In the genomic region with DNA sequence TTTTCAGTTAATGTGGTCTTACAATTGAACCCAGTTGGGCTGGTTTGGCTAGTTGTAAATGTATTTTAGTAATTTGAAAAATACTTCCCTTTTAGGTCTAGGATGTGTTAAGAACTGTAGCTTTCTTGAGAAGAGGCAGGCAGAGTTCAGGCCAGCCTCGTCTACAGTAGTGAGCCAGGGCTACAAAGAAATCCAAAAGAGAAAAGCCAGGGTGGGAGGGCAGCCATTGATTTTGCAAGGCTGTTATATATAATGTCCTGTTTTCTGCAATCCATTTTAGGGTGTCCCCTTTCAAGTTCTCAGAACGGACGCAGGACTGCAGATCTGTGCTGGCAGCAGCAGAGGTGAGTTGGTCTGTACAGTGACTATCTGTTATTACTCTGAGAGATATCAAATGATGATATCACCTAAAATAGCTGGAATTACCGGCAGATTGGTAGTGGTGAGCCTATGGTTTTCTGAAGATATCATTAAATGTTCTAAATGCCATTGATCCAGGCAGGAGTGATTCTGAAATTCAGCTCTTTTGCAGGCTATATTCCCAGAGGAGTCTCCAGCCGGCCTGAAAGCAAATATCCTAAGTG, we compare ENCODE assay signal across 8 mouse cellular contexts. TPM values are rescaled to one million over a fixed set of nuclear protein-coding genes. Genes with fewer than 3 reads are reported as not detected.
DNase-seq lines count a peak whose midpoint lies in the region; ATAC-seq and TF ChIP-seq lines count a peak whose summit lies in the region.

No protein-coding gene starts in this region.

- TF ChIP-seq POLR2A in kidney, adult 2 months (IDR thresholded peaks at IDR 0.05; ENCODE audit: low read depth, low read length), result no peak

- 14% methylated on average over 5 of the region's 5 CpGs for WGBS in embryonic facial prominence, embryonic 13.5 days
- WGBS in intestine, embryonic 16.5 days, result 7% methylated on average over 5 of the region's 5 CpGs
- WGBS in neural tube, embryonic 13.5 days, result 12% methylated on average over 5 of the region's 5 CpGs
- WGBS in kidney, adult 2 months, result 47% methylated on average over 5 of the region's 5 CpGs

- intact Hi-C loops in left cerebral cortex, adult 2 months (cut with DNase I), result no loop called here
- intact Hi-C loops in left cerebral cortex, postnatal 36 days (cut with DNase I), result no loop called here

- peak overlapping the region; percentile 95 for H3K4me3 ChIP-seq in left cerebral cortex, adult 2 months
- H3K4me3 ChIP-seq in embryonic facial prominence, embryonic 13.5 days, result peak overlapping the region; percentile 83
- peak overlapping the region; percentile 76 for H3K4me3 ChIP-seq in intestine, embryonic 16.5 days (ENCODE audit: low read length)
- peak overlapping the region; percentile 94 for H3K4me3 ChIP-seq in neural tube, embryonic 13.5 days
- no peak overlapping the region for H3K4me3 ChIP-seq in kidney, adult 2 months (ENCODE audit: insufficient read depth, low read depth, low read length)

- H3K9ac ChIP-seq in embryonic facial prominence, embryonic 13.5 days, result peak overlapping the region; percentile 98
- H3K9ac ChIP-seq in intestine, embryonic 16.5 days (ENCODE audit: low read depth, low read length), result peak overlapping the region; percentile 94
- H3K9ac ChIP-seq in neural tube, embryonic 13.5 days, result peak overlapping the region; percentile 99

- DNase-seq in left cerebral cortex, adult 2 months (ENCODE audit: extremely low spot score in 1 of 2, low spot score in 2 of 2), result no peak
- DNase-seq in left cerebral cortex, postnatal 36 days (ENCODE audit: low spot score in 2 of 2), result no peak
- DNase-seq in adrenal gland, adult 8-10 months, result no peak
- no peak for DNase-seq in cerebellum, postnatal 10 days
- DNase-seq in kidney, adult 2 months, result no peak

- H3K27ac ChIP-seq in left cerebral cortex, adult 2 months, result no peak overlapping the region; the same call in 1 of the 2 replicates
- peak overlapping the region; percentile 96 for H3K27ac ChIP-seq in embryonic facial prominence, embryonic 13.5 days
- peak overlapping the region; percentile 52 for H3K27ac ChIP-seq in intestine, embryonic 16.5 days (ENCODE audit: low read length)
- peak overlapping the region; percentile 95; the same call in 1 of the 2 replicates for H3K27ac ChIP-seq in neural tube, embryonic 13.5 days (replicated peaks)
- H3K27ac ChIP-seq in kidney, adult 2 months (ENCODE audit: insufficient read depth, low read depth, low read length), result no peak overlapping the region

- peak overlapping the region; percentile 67 for H3K4me2 ChIP-seq in embryonic facial prominence, embryonic 13.5 days
- peak overlapping the region; percentile 65 for H3K4me2 ChIP-seq in intestine, embryonic 16.5 days (ENCODE audit: low read depth, low read length)
- peak overlapping the region; percentile 96 for H3K4me2 ChIP-seq in neural tube, embryonic 13.5 days

- peaks cover 55% of the 10 kb centered on the region for H3K36me3 ChIP-seq in embryonic facial prominence, embryonic 13.5 days
- peaks cover 16% of the 10 kb centered on the region; the same call in 1 of the 2 replicates for H3K36me3 ChIP-seq in intestine, embryonic 16.5 days (ENCODE audit: control insufficient read depth, insufficient read depth, low read length)
- H3K36me3 ChIP-seq in neural tube, embryonic 13.5 days, result peaks cover 52% of the 10 kb centered on the region
- H3K36me3 ChIP-seq in kidney, adult 2 months (ENCODE audit: control insufficient read depth, insufficient read depth, low read length), result peaks cover 5% of the 10 kb centered on the region

- peaks cover 38% of the 10 kb centered on the region for H3K4me1 ChIP-seq in embryonic facial prominence, embryonic 13.5 days
- peaks cover 21% of the 10 kb centered on the region for H3K4me1 ChIP-seq in intestine, embryonic 16.5 days (ENCODE audit: control insufficient read depth, insufficient read depth, low read length)
- peaks cover 49% of the 10 kb centered on the region for H3K4me1 ChIP-seq in neural tube, embryonic 13.5 days (replicated peaks)
- peaks cover 6% of the 10 kb centered on the region; the same call in 1 of the 2 replicates for H3K4me1 ChIP-seq in kidney, adult 2 months (ENCODE audit: control insufficient read depth, insufficient read depth, low read length)

- H3K27me3 ChIP-seq in embryonic facial prominence, embryonic 13.5 days, result no peaks in the 10 kb centered on the region
- H3K27me3 ChIP-seq in intestine, embryonic 16.5 days (replicated peaks; ENCODE audit: control insufficient read depth, insufficient read depth, low read length), result no peaks in the 10 kb centered on the region
- H3K27me3 ChIP-seq in neural tube, embryonic 13.5 days, result no peaks in the 10 kb centered on the region
- no peaks in the 10 kb centered on the region for H3K27me3 ChIP-seq in kidney, adult 2 months (replicated peaks; ENCODE audit: control insufficient read depth, insufficient read depth, low read length)

- TF ChIP-seq CTCF in left cerebral cortex, adult 2 months (IDR thresholded peaks at IDR 0.05), result no peak
- TF ChIP-seq CTCF in kidney, adult 2 months (conservative IDR thresholded peaks at IDR 0.05; ENCODE audit: insufficient read depth, insufficient read length, low read depth, low read length), result no peak

- no peak for ATAC-seq in embryonic facial prominence, embryonic 13.5 days (ENCODE audit: insufficient number of reproducible peaks, insufficient read depth, low FRiP score, low TSS enrichment, low read depth)
- no peak for ATAC-seq in intestine, embryonic 16.5 days
- no peak for ATAC-seq in neural tube, embryonic 13.5 days (ENCODE audit: low read depth)

- H3K9me3 ChIP-seq in embryonic facial prominence, embryonic 13.5 days, result no peaks in the 10 kb centered on the region
- no peaks in the 10 kb centered on the region for H3K9me3 ChIP-seq in intestine, embryonic 16.5 days (ENCODE audit: control insufficient read depth, low read length)
- H3K9me3 ChIP-seq in neural tube, embryonic 13.5 days, result no peaks in the 10 kb centered on the region

RNA-seq across cellular contexts. Expression of a gene that starts 29.9 kb away (rescaled TPM):
- total RNA-seq in left cerebral cortex, adult 2 months (2021), result 10 to 100 TPM; 17.1 to 18.7 TPM
- 10 to 100 TPM; 17.5 to 19.2 TPM for total RNA-seq in left cerebral cortex, postnatal 36 days (2021)
- 3.0 and 3.5 TPM in 2 replicates for polyA plus RNA-seq in embryonic facial prominence, embryonic 13.5 days (2015; fragmentation: Nextera tagmentation; extraction: Ambion mirVana)
- polyA plus RNA-seq in intestine, embryonic 16.5 days (2015; fragmentation: Nextera tagmentation; extraction: Ambion mirVana), result 11.0 and 11.2 TPM in 2 replicates
- polyA plus RNA-seq in neural tube, embryonic 13.5 days (2015; fragmentation: Nextera tagmentation; extraction: Ambion mirVana), result 23.1 and 25.0 TPM in 2 replicates
- total RNA-seq in adrenal gland, adult 8-10 months (2022), result 1 to 10 TPM; 3.6 to 7.2 (median 4.9) TPM
- 2.6 and 4.1 TPM in 2 replicates for polyA plus RNA-seq in kidney, adult 2 months (2012; rRNA removed)

RNA-seq across cellular contexts. Expression of a gene that starts 44.1 kb away (rescaled TPM):
- 10 to 100 TPM; 20.0 to 24.9 TPM for total RNA-seq in left cerebral cortex, adult 2 months (2021)
- 10 to 100 TPM; 18.7 to 21.8 TPM for total RNA-seq in left cerebral cortex, postnatal 36 days (2021)
- polyA plus RNA-seq in embryonic facial prominence, embryonic 13.5 days (2015; fragmentation: Nextera tagmentation; extraction: Ambion mirVana), result 14.0 and 18.4 TPM in 2 replicates
- polyA plus RNA-seq in intestine, embryonic 16.5 days (2015; fragmentation: Nextera tagmentation; extraction: Ambion mirVana), result 14.1 and 23.8 TPM in 2 replicates
- polyA plus RNA-seq in neural tube, embryonic 13.5 days (2015; fragmentation: Nextera tagmentation; extraction: Ambion mirVana), result 8.5 and 8.9 TPM in 2 replicates
- total RNA-seq in adrenal gland, adult 8-10 months (2022), result 10 to 100 TPM; 30.3 to 54.2 (median 37.9) TPM
- 7.8 and 8.0 TPM in 2 replicates for polyA plus RNA-seq in kidney, adult 2 months (2012; rRNA removed)

RNA-seq across cellular contexts. Expression of a gene that starts 44.2 kb away (rescaled TPM):
- total RNA-seq in left cerebral cortex, adult 2 months (2021), result 10 to 100 TPM; 21.5 to 28.4 TPM
- 10 to 100 TPM; 20.2 to 27.0 TPM for total RNA-seq in left cerebral cortex, postnatal 36 days (2021)
- 60.4 and 64.0 TPM in 2 replicates for polyA plus RNA-seq in embryonic facial prominence, embryonic 13.5 days (2015; fragmentation: Nextera tagmentation; extraction: Ambion mirVana)
- 82.9 and 86.3 TPM in 2 replicates for polyA plus RNA-seq in intestine, embryonic 16.5 days (2015; fragmentation: Nextera tagmentation; extraction: Ambion mirVana)
- 21.4 and 25.6 TPM in 2 replicates for polyA plus RNA-seq in neural tube, embryonic 13.5 days (2015; fragmentation: Nextera tagmentation; extraction: Ambion mirVana)
- 10 to 100 TPM; 39.9 to 60.5 (median 52.3) TPM for total RNA-seq in adrenal gland, adult 8-10 months (2022)
- 24.0 and 33.1 TPM in 2 replicates for polyA plus RNA-seq in kidney, adult 2 months (2012; rRNA removed)

RNA-seq across cellular contexts. Expression of a gene that starts 53.2 kb away (rescaled TPM):
- 1,000 to 10,000 TPM; 1,603 to 1,693 TPM for total RNA-seq in left cerebral cortex, adult 2 months (2021)
- total RNA-seq in left cerebral cortex, postnatal 36 days (2021), result 1,000 to 10,000 TPM; 1,698 to 1,876 TPM
- 3,261 and 3,547 TPM in 2 replicates for polyA plus RNA-seq in embryonic facial prominence, embryonic 13.5 days (2015; fragmentation: Nextera tagmentation; extraction: Ambion mirVana)
- polyA plus RNA-seq in intestine, embryonic 16.5 days (2015; fragmentation: Nextera tagmentation; extraction: Ambion mirVana), result 2,570 and 2,643 TPM in 2 replicates
- 4,310 and 4,558 TPM in 2 replicates for polyA plus RNA-seq in neural tube, embryonic 13.5 days (2015; fragmentation: Nextera tagmentation; extraction: Ambion mirVana)
- total RNA-seq in adrenal gland, adult 8-10 months (2022), result 1,000 to 10,000 TPM; 1,433 to 1,769 (median 1,540) TPM
- 1,891 and 2,089 TPM in 2 replicates for polyA plus RNA-seq in kidney, adult 2 months (2012; rRNA removed)

Comparison
In these comparisons a context has a peak if more than half of its experiments do, and no peak if none do; other contexts are left out.
1. H3K27ac ChIP-seq: peak in embryonic facial prominence, embryonic 13.5 days (single experiment), intestine, embryonic 16.5 days (single experiment) and neural tube, embryonic 13.5 days (single experiment); none in left cerebral cortex, adult 2 months (single experiment) and kidney, adult 2 months (single experiment).
2. Peak in every context shown above with its lines, with median percentiles within 50 percentile points of each other: H3K4me2 ChIP-seq and H3K9ac ChIP-seq.